Mouse (Mus musculus) hindbrain, embryonic 10.5 days (tissue): ENCODE measurements at regions not wholly inside any gene's neighbourhood (a gene's known extent, or its start where the extent isn't known, plus 50 kb on each side); places are given as distances from the start of the nearest gene placed in this dataset.

Experiments
- DNase-seq: peaks from one replicate; pipeline ENCODE4 v3.0.0-alpha.2; 2017; ENCODE audit warnings: low spot score
- H3K27ac ChIP-seq: fragments of 300-500 bp; sonication (generic); 2 replicates; pipeline ENCODE4 v1.5.1; 2016; ENCODE audit warnings: mild to moderate bottlenecking, moderate library complexity
- H3K27me3 ChIP-seq: fragments of 300-500 bp; sonication (generic); 2 replicates; pipeline ENCODE4 v1.6.1; 2016; ENCODE audit warnings: mild to moderate bottlenecking; ENCODE audit not compliant: poor library complexity, insufficient read depth, severe bottlenecking
- H3K36me3 ChIP-seq: fragments of 300-500 bp; sonication (generic); 2 replicates; pipeline ENCODE4 v1.6.1; 2016; ENCODE audit warnings: mild to moderate bottlenecking, moderate library complexity
- H3K4me1 ChIP-seq: fragments of 300-500 bp; sonication (generic); replicated peaks from 2 replicates; pipeline ENCODE4 v1.6.1; 2016; ENCODE audit warnings: mild to moderate bottlenecking
- H3K4me3 ChIP-seq: fragments of 300-500 bp; sonication (generic); 2 replicates; pipeline ENCODE4 v1.5.1; 2016; ENCODE audit warnings: mild to moderate bottlenecking, moderate library complexity
- H3K9me3 ChIP-seq: fragments of 300-500 bp; sonication (generic); 2 replicates; pipeline ENCODE4 v1.6.1; 2016; ENCODE audit warnings: mild to moderate bottlenecking, moderate library complexity
- WGBS: fragments of 180-500 bp; shearing (Covaris S2); methylation state at CpG from one replicate; pipeline ENCODE4 v1.1.7; 2016; 5-methylcytosine and 5-hydroxymethylcytosine counted together

DNA sequence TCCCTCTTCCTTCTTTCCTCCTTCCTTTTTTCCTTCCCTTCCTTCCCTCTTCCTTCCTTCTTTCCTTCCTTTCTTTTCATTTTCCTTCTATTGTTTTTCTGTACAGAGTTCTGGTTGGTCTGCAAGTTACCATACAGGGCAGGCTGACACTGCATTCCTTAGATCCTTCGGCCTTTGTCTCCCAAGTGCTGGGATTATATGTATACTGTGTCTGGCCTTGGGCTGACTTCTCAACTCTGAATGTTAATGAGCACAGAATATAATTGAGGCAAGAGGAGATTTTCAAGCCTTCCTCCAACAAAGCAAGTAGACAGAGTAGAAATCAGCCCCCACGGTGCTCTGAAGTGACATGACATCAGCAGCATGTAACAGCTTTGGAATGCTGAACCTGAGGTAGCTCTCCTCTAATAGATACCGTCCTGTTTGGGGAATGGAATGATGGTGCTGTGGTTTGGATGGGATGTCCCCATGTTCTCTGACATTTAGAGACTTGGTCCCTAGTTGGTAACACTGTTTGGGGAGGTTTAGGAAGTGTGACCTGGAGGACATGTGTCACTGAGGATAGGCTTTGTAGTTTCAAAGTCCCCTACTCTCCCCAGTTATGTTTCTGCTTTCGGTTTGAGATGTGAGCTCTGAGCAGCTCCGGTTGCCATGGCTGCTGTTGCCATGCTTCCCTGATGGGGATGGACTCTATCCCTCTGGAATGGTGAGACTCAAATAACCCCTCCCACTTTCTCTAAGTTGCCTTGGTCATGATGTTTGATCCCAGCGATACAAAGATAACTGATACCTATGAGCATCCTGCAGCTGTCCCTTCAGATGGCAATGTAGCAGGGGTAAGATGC is 178.1 kb downstream of the Dact1 start:
- 52% methylated on average over 6 of the region's 6 CpGs for WGBS
- Histone ChIP-seq H3K9me3 (no peaks in the 10 kb centered on the region), H3K4me3 (no peak overlapping the region), H3K27ac (peak overlapping the region; percentile 64), H3K4me1 (peaks cover 18% of the 10 kb centered on the region), H3K27me3 (no peaks in the 10 kb centered on the region), H3K36me3 (no peaks in the 10 kb centered on the region)
- peak; percentile 53 for DNase-seq

DNA sequence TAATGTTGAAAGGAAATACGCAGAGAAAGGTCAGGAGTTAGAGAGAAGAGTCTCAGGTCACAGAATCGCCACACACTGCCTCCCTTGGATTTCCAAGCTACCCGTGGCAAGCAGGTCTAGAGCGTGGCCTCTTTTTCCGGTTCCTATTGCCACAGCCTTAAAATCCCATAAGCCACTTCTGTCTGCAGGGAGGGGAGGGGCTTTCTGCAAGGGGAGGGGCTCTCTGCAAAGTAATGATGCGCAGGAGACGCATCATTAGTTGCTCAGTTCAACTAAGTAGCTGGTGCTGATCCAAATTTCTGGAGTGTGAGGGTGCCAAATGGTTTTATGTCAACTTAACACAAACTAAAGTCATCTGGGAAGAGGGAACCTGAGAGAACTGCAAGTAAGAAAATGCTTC is 179.6 kb downstream of the Dact1 start:
- Histone ChIP-seq H3K27ac (no peak overlapping the region), H3K9me3 (no peaks in the 10 kb centered on the region), H3K4me3 (no peak overlapping the region), H3K4me1 (peaks cover 16% of the 10 kb centered on the region), H3K27me3 (no peaks in the 10 kb centered on the region), H3K36me3 (no peaks in the 10 kb centered on the region)
- WGBS = 89% methylated on average over 7 of the region's 7 CpGs
- DNase-seq = no peak

DNA sequence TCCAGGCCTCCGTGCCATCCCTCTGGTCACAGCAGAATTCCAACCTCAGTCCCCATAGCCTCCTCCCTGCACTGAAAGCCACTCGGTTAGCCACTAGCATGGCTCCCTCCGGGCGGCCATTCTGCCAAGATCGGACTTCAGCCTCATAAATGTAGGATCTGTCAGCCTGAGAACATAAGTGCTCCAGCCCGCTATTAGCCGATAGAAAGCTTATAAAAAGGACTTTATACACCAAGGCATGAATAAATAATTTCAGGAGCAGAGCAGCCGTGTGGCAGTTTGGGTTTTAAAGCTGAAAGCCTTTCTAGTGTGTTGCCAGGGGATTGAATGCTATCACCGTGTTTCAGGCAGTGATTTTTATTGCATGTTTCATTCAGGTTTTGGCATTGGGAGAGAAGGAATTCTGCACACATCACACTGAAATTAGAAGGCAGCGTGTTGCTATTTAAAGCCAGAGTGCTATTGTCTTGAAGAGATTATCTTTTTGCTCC is 185.2 kb downstream of the Dact1 start:
- H3K4me3 ChIP-seq = no peak overlapping the region
- no peaks in the 10 kb centered on the region for H3K4me1 ChIP-seq
- no peaks in the 10 kb centered on the region for H3K27me3 ChIP-seq
- DNase-seq = no peak
- no peaks in the 10 kb centered on the region for H3K36me3 ChIP-seq
- WGBS = 80% methylated on average over 10 of the region's 10 CpGs
- H3K27ac ChIP-seq = no peak overlapping the region
- H3K9me3 ChIP-seq = no peaks in the 10 kb centered on the region

DNA sequence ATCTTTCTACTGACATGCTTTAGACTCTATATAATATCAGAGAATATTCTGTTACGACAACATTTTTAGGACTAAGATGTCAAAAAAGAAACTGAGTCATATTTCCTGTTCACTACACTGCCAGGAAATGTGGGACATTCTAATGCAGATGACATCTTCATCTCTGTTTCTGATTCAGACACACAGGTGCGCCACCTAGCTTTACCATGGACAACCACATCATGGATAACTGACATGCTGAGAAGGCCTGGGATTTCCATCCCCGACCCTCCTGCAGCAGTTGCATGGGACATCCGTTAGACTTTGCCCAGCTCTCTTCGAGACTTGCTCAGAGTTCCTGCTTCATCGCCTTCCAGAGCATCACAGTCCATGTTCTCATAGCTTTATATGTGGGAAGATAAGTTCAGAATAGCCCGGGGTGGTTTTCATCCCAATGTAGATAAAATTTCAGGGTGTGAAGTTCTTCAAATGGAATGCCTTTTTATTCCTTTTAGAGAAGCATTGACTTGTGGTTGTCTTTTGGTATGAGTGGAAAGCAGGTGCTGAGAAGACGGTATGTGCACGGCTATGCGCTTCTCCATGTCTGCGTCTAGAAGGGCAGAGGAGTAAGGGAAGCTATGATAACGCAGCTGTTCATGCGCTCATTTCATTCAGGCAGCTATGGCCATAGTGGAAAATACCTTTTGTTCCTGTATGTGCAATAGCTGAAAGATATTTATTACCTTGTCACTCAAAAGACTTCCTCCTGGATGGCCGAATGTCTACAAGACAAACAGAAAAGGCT is 188.8 kb downstream of the Dact1 start:
- no peaks in the 10 kb centered on the region for H3K27me3 ChIP-seq
- no peaks in the 10 kb centered on the region for H3K9me3 ChIP-seq
- no peak overlapping the region for H3K4me3 ChIP-seq
- DNase-seq = no peak
- no peaks in the 10 kb centered on the region for H3K36me3 ChIP-seq
- no peaks in the 10 kb centered on the region for H3K4me1 ChIP-seq
- 78% methylated on average over 14 of the region's 14 CpGs for WGBS
- H3K27ac ChIP-seq = no peak overlapping the region

DNA sequence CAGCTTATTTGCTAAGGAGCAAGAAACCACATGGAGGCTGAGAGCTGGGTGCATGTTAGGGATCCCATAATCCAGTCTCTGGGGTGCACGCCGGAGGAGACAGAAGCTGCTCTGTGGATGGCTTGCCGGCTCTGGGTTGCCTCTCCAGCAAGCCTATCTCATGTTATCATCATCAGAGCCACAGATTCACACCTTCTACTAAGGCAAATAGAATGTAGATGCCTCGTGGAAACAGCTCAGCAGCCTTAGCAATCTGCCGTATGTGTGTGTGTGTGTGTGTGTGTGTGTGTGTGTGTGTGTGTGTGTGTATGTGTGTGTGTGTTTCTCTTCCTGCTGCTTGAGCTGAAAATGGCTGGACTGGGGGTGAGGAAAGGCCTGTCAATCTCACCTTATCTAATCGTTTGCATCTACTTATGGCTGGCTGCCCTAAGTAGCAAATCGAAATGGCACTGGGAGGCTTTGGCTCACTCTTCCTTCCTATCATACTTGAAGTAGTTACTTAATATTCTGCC is 191.7 kb downstream of the Dact1 start:
- WGBS = 78% methylated on average over 7 of the region's 7 CpGs
- Histone ChIP-seq H3K4me1 (no peaks in the 10 kb centered on the region), H3K4me3 (no peak overlapping the region), H3K36me3 (no peaks in the 10 kb centered on the region), H3K27ac (no peak overlapping the region), H3K27me3 (no peaks in the 10 kb centered on the region), H3K9me3 (no peaks in the 10 kb centered on the region)
- DNase-seq = no peak

DNA sequence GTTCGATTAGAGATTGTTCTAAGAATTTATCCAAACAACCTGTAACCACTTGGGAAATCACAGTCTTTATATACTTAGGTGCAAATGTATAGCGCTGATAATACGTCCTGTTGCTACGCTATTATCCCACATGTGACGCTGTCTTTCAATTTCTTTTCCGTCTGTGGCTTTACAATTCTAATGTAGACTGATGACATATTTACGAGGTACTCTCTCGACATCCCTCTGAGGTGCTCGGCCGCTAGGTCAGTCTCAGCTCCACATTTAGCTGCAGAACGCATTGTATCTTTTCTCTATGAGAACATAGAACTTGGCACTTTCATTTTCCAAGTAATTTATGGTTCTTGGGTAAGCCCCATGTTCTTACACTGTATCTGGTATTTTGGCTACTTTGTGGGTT is 193.6 kb downstream of the Dact1 start:
- WGBS = 88% methylated on average over 11 of the region's 11 CpGs
- no peak overlapping the region for H3K27ac ChIP-seq
- H3K4me1 ChIP-seq = no peaks in the 10 kb centered on the region
- DNase-seq = no peak
- H3K27me3 ChIP-seq = no peaks in the 10 kb centered on the region
- no peaks in the 10 kb centered on the region for H3K36me3 ChIP-seq
- no peak overlapping the region for H3K4me3 ChIP-seq
- no peaks in the 10 kb centered on the region for H3K9me3 ChIP-seq

DNA sequence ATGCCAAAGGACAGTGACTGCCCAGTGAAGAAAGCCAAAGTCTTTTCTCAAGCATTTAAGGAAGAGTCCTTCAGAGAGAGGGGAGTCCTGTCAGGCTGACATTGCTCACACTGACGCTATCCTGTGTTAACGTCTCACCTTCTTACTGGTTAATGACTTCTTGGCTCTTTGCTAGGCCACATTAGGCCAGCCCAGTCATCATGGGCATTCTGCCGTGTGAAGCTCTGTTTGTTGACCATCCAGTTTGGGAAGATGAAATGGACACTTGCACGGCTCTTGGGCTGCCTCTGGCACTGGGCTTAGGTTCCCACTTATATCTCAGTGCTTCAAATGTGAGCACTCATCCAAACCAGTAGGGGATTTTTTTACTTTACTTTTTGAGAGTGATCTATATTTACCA is 196.5 kb downstream of the Dact1 start:
- Histone ChIP-seq H3K4me3 (no peak overlapping the region), H3K9me3 (no peaks in the 10 kb centered on the region), H3K36me3 (no peaks in the 10 kb centered on the region), H3K4me1 (no peaks in the 10 kb centered on the region), H3K27ac (no peak overlapping the region), H3K27me3 (no peaks in the 10 kb centered on the region)
- WGBS = 70% methylated on average over 4 of the region's 4 CpGs
- DNase-seq = no peak

DNA sequence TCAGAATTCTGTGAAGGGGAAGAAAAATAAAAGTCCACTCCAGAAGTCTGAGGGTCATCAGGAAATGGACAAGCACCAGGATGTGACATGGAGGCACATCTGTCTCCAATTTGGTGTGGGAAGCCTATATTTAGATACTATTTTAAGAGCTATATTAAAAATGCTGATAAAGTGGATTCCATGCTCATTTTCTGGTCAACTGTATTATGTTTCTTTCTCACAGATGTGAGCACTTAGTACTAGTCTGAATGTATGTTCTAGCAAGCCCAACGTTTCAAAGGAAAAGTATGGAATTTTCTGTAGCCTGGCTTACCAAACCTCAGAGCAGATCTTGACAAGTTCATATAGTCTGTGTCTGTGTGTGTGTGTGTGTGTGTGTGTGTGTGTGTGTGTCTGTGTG is 197.0 kb downstream of the Dact1 start:
- Histone ChIP-seq H3K4me1 (no peaks in the 10 kb centered on the region), H3K36me3 (no peaks in the 10 kb centered on the region), H3K27ac (no peak overlapping the region), H3K27me3 (no peaks in the 10 kb centered on the region), H3K4me3 (no peak overlapping the region), H3K9me3 (no peaks in the 10 kb centered on the region)
- 77% methylated on average over 1 of the region's 1 CpGs for WGBS
- no peak for DNase-seq

DNA sequence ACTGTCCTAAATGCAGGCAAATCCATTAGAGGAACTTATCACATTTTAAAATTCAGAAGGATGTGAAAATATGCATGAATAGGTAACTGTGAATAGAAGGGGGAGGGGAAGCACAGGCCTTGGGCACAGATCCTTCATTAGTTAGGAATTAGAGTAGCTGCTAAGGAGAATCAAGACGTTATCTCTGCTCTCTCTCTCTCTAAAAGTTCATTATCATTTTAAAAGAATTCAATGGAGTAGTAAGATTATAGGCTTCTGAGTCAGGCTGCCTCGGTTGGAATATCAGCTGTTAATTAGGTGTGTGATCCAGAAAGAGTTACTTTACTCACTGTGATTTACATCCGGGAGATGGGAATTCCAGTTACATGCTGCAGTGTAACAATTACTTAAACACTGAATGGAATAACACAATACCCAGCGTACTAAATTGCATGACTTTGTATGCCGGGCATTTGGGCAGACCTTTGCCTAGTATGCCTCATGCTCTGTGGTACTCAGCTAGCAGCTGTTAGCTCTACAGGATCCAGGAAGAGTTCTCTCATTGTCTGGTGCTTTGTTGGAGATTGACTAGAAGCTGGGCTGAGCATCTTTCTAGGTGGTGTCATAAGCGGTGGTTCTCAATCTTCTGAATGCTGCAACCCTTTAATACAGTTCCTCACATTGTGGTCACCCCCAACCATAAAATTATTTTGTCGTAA is 203.4 kb downstream of the Dact1 start:
- 70% methylated on average over 7 of the region's 7 CpGs for WGBS
- Histone ChIP-seq H3K4me3 (no peak overlapping the region), H3K27ac (no peak overlapping the region), H3K27me3 (no peaks in the 10 kb centered on the region), H3K9me3 (no peaks in the 10 kb centered on the region), H3K36me3 (no peaks in the 10 kb centered on the region), H3K4me1 (0 out of 2 replicates have a peak, but pooled peaks cover 3% of the 10 kb centered on the region)
- DNase-seq = no peak

DNA sequence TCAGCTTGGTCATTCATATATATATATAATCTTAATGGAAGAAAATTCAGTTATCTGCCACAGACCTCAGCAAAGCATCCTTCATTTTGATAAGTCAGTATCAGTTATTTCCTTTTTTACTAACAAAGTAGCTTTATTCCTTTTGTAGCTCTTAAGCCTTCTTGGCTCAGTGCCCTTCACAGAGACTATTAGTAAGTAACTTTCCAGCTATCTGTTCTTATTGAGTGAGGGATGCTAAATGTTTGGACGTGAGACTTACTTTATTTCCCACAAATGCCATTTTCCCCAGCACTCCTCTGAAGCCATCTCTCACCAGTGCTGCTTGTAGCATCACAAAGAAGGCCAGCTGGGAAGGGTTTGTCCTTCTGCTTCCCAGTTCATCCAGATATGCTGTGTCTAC is 209.8 kb downstream of the Dact1 start:
- Histone ChIP-seq H3K36me3 (no peaks in the 10 kb centered on the region), H3K4me3 (no peak overlapping the region), H3K27ac (no peak overlapping the region), H3K27me3 (no peaks in the 10 kb centered on the region), H3K9me3 (no peaks in the 10 kb centered on the region), H3K4me1 (peaks cover 11% of the 10 kb centered on the region)
- 52% methylated on average over 1 of the region's 1 CpGs for WGBS
- DNase-seq = no peak

DNA sequence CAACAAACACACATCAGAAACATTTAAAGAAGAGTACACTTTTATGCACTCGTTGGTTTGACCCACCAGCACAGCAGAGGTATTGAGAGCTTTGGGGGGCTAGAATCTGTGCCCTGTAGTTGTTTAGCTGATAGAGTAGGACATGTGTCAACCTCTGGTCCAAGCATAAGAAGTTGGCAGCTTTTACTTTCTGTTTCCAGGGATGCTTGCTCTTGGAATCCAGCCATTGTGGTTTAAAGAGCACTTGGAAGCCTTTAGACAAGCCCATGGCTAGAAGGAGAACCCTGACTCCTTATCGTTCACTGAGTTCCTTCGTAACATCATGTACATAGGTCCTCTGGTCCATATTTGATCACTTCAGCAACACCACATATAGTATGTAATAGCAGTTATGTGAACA is 212.3 kb downstream of the Dact1 start:
- Histone ChIP-seq H3K4me3 (no peak overlapping the region), H3K36me3 (no peaks in the 10 kb centered on the region), H3K4me1 (peaks cover 27% of the 10 kb centered on the region), H3K27me3 (no peaks in the 10 kb centered on the region), H3K9me3 (no peaks in the 10 kb centered on the region), H3K27ac (no peak overlapping the region)
- no peak for DNase-seq
- 93% methylated on average over 3 of the region's 3 CpGs for WGBS

DNA sequence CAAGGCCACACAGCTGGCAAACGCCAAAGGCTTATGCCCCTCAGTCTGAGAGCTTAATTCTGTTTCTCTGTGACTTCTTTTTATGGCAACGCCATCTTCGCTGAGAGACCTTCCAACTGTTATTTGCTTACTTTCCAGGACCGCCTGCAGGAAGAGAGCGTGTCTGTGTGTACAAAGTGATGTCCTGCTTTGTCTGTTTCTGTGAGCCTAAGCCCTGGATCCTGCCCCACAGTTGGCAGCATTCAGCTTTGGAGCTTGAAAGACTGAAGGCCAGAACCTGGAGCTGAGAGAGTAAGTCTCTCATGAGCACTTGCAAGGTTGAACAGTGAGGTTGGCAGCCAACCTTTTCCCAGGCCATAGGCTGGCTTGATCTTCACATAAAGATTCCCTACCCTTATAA is 212.8 kb downstream of the Dact1 start:
- H3K9me3 ChIP-seq = no peaks in the 10 kb centered on the region
- H3K36me3 ChIP-seq = no peaks in the 10 kb centered on the region
- 74% methylated on average over 5 of the region's 5 CpGs for WGBS
- no peak overlapping the region for H3K27ac ChIP-seq
- peaks cover 27% of the 10 kb centered on the region for H3K4me1 ChIP-seq
- H3K27me3 ChIP-seq = no peaks in the 10 kb centered on the region
- H3K4me3 ChIP-seq = no peak overlapping the region
- DNase-seq = no peak
